Mouse (Mus musculus) B cell, adult 2 months (primary cell): Measurements from ENCODE around the gene Pex10.

ENCODE experiments used
- DNase-seq, 2 experiments: peaks; one replicate each; pipeline ENCODE4 v3.0.0; 2022

Gene Pex10

DNA sequence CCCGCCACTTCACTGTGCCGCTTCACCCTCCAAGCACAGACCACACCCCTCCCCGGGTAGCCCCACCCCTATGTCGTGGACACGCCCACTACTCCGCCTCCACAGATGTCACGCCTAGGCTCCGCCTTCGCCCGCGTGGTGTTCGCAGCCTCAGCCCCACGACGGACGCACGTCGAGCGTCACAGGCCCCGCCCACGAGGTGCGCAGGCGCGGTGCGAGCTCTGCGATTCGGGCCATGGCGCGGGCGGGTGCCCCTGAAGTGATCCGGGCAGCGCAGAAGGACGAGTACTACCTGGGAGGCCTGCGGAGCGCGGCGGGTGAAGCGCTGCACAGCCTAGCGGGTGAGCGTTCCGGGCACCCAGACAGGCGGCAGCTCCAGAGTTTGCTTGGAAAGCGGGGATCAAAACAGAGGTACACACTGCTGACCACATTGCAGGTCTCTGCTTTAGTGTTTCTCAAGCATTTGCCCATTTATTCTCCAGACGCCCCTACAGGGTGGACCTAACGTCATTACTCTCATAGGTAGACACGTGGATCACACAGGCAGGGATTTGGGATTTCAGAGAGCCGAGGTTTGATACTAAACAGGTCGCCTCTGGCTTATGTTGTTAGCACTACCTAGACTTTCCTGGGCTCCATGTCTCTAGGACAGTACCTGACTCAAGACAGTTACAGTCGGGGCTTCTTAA, at the start of gene Pex10:
Gene Pex10, plus strand, starts transcription at position 183 of the 689 bp plus-strand sequence.
- peak; percentile 99 for DNase-seq

- DNase-seq: no peak
Observed at GRCm38 (mm10) chr4:155017253-155017878, 49.5 kb upstream of the Pex10 start.

- no peak for DNase-seq
Observed at GRCm38 (mm10) chr4:155018066-155018465, 48.8 kb upstream of the Pex10 start.

DNA sequence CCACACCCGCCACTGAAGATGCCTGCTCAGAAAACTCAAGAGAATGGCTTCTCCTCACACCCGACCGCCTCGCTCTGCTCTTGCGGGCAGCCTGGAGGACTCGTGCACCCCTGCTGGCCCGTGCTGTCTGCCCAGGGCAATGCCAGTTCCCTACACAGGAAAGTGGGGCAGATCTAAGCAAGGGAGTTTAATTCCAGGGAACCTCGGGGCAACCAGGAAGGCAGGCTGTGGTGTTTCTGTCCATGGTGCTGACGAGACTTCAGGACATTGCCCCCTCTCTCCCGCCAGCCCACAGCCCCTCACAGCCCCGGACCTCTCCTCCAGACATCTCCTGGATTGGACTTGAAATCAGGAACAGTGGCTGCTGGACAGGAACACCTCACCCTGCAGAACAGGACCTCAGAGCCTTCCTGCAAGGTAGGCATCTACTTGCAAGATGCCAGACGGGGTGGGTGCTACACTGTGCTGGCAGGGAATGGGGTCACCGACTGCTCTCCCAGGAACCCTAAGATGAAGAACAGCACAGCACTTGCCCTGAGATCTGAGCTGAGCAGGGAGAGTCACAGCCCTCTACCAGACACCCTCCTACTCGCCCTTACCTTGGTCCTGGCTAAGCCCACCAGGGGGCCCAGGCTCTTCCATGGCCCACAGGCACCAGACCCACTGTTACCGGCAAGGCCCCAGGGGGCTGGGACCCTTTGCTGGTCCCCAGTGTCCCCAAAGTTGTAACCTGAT, 48.0 kb upstream of the Pex10 start:
- no peak for DNase-seq

- DNase-seq: no peak
Observed at GRCm38 (mm10) chr4:155019336-155019847, 47.4 kb upstream of the Pex10 start.

DNA sequence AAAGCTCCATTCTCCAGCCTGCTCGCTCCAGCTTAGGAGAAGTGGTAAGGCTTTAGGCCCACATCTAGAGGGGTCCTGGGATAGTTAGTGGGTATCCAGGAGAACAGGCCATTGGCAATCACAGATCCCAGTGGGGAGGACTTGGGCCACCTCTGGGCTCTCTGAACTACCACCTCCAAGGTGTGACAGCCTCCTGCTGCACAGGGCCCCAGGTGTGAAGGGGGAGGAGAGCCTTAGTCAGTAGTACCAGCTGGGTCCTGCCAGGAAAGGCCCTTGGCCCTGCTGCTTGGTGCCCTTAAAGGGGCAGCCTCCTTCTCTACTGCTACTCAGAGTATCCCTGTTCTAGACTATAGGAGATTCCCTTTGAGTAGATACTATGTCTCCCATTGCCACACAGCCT, 46.7 kb upstream of the Pex10 start:
- no peak for DNase-seq

DNA sequence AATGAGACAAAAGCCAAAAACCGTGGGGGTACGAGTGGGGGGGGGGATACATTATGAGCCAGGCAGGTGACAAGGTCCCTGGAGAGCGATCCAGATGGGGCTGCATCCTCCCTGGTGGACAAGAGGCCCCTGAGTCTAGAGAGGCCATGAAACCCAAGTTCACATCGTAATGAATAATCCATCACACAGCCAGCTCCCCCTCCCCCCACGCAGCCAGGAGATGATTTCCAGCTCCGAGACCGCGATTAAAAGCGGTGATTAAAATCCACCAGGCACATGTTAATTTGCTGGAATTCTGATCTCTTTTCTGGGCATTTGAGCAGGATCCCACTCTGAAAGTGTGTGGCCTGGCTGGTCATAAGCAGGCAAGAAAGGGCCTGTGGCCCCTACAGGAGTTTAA, 46.0 kb upstream of the Pex10 start:
- DNase-seq: no peak

- no peak for DNase-seq
Observed at GRCm38 (mm10) chr4:155022228-155022855, 44.5 kb upstream of the Pex10 start.

GRCm38 (mm10) chr4:155024170-155025010, 42.4 kb upstream of the Pex10 start:
- DNase-seq: no peak

GRCm38 (mm10) chr4:155033115-155033514, 33.7 kb upstream of the Pex10 start:
- no peak for DNase-seq

DNA sequence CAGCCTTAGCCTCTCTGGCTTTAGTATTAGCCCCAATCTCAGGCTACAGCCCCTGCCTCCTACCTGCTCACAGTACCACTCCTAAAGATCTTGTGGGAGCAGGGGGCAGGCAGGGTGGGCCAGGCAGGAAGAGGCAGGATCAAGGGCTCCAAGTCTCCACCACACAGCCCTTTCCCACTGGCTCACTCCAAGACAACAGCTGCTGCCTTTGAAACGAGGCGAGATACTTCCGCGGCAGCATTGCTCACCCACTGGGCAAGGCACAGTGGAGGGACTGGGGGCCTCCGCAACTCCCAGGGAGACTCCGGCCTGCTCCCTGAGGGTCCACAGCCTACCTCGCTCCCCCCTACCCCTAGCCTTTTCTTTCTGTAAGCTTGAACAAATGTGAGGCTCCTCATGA, 32.6 kb upstream of the Pex10 start:
- no peak for DNase-seq

GRCm38 (mm10) chr4:155034787-155035186, 32.0 kb upstream of the Pex10 start:
- no peak for DNase-seq

DNA sequence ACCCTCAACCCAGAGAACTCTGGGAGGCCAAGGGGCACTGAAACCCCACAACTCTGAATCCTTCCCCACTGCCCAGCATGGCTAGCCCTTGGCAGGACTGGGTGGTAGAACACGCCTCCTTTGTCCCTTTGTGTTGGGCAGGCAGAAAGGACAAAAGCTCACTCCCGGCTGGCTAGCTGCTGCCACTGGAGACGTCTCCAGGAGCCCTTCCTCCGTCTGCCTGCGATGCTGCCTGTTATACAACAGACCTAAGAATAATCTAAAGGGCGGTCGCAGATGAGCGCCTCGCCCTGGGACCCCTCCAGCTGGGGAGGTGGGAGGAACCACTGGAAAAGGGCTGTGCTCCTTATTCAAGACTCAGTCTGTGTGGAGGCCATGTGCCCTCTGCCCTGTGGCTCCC, 26.6 kb upstream of the Pex10 start:
- DNase-seq: no peak

DNA sequence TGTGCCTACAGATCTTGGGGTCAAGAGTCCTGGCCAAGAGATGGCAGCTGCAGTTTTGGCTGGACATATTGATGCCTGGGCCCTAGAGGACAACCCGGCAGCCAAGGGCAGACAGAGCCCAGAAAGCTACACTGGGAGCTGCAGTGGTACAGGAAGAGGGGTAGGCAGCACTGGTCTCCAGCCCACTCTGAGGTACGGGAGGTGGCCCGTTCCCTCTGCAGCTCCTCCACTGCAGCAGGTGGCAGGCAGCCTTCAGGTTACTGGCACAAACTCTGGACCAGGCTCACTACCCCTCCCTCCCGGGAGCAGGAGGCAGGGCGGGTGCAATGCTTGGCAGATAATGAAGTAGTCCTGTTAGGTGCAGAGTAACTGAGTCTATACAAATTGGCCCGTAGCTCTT, 26.1 kb upstream of the Pex10 start:
- DNase-seq: no peak

DNA sequence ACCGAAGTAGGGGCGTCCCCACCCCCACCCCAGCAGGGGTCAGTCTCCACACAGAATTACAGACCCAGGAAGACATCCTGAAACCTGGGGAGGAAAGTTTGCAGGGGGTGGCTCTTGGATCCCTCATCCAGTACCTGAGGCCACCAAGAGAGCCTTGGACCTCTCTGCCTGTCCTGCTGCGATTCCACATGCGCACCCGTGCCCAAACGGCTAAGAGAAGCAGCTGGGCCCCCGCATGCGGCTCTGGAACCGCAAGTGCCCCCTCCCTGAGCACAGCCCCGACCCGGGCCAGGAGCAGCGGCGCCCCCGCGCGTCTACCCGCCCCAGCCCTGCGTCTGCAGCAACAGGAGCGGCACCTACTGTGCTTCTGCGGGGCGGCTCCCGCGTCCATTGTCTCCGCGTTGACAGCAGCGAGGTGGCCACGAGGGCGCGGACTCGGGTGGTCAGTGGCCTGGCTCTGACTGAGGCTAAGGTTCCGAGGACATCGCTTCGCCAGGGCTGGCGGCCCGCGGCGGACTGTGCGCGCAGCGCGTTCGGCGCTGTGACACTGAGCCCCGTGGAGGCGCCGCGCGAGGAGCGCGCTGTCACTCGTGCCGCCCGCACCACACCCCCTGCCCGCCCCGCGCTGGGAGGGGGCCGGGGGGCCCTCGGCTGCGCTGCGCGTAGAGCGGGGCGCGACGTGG, 24.1 kb upstream of the Pex10 start:
- no peak for DNase-seq

DNA sequence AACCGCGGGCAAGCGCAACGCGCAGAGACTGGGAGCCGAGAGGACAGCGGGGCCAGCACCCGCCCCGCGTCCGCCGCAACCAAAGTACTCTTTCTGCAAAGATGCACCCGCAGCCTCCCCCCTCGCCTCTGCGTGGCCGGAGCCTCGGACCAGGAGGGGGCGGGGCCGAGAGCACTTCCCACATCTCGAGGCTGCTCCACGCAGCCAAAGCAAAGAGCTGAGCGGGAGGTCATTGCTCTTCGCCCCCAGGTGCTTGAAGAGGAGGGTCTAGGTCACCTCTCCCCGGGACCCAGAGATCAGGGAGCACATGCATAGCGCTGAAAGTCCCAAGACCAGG, 23.6 kb upstream of the Pex10 start:
- no peak for DNase-seq

- DNase-seq: no peak
Observed at GRCm38 (mm10) chr4:155046636-155047035, 20.2 kb upstream of the Pex10 start.

- DNase-seq: no peak
Observed at GRCm38 (mm10) chr4:155050116-155050515, 16.7 kb upstream of the Pex10 start.

GRCm38 (mm10) chr4:155056724-155057123, 10.1 kb upstream of the Pex10 start, which contains the start of gene Plch2:
Gene Plch2, minus strand, starts transcription at chr4:155056784.
- no peak for DNase-seq

DNA sequence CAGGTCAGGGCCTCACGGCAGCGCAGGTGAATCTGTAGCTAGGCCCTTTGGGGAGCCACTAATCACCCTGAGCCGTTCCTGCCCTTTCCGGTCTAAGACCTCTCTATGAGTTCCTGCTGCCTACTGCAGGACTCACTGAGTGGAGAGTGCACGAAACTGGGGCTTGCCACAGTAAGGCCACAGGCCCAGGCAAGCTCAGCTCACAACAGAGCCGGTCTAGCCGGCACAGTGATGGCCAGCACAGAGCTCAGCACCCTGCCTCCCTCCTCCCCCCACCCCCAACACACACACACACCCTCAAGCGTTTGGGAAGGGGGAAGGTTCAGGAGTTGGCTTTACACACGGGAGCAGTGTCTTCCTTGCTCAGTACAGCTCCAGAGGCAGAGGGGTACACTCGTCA, 8.5 kb upstream of the Pex10 start:
- DNase-seq: no peak

DNA sequence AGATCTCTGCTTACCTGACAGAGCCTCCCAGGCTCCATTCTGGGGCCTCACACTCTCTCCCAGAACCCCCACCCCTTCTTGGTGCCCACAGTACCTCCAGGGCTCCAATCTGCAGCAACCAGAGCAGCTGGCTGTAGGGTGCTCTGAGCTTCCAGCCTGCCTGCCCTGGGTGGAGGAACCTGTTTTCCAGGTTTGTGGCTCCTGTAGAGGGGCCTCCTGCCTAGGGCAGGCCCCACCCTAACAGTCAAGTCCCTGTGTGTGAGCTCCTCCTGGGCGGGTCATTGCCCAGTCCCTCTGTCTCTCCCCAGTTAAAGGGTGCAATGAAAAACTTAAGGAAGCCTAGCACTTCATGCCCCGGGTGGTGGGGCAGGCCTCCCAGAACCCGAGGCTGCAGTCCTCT, 2.9 kb upstream of the Pex10 start:
- no peak for DNase-seq

- DNase-seq: no peak
Observed at GRCm38 (mm10) chr4:155064474-155064873, 2.3 kb upstream of the Pex10 start.
